Mouse (Mus musculus) liver, postnatal 0 days (tissue): ENCODE measurements around the gene Casp4.

ENCODE experiments used
- CTCF ChIP-seq: sonication (generic); IDR thresholded peaks from 2 replicates; pipeline ENCODE4 v1.5.1; 2016; ENCODE audit warnings: antibody characterized with exemption, low read depth
- EP300 ChIP-seq: IDR thresholded peaks from 2 replicates; pipeline ENCODE4 v1.6.1; 2016; ENCODE audit warnings: antibody characterized with exemption, low read depth, mild to moderate bottlenecking

GRCm38 (mm10) chr9:5328204-5328603, 19.6 kb downstream of the Casp4 start:
- no peak for TF ChIP-seq CTCF
- TF ChIP-seq EP300 = no peak
